Mouse (Mus musculus) kidney, adult 2 months (tissue): ENCODE measurements around the gene Gm28047.

Experiments used
- CTCF ChIP-seq: fragments of 200-500 bp; conservative IDR thresholded peaks from 2 replicates; pipeline ENCODE4 v1.5.1; 2011; ENCODE audit warnings: low read depth, mild to moderate bottlenecking, control low read depth, low read length, moderate library complexity, mixed read lengths; ENCODE audit not compliant: insufficient read depth, insufficient read length
- POLR2A ChIP-seq: fragments of 200-500 bp; IDR thresholded peaks from one replicate; pipeline ENCODE4 v1.6.1; 2011; ENCODE audit warnings: low read depth, low read length, control low read depth

DNA sequence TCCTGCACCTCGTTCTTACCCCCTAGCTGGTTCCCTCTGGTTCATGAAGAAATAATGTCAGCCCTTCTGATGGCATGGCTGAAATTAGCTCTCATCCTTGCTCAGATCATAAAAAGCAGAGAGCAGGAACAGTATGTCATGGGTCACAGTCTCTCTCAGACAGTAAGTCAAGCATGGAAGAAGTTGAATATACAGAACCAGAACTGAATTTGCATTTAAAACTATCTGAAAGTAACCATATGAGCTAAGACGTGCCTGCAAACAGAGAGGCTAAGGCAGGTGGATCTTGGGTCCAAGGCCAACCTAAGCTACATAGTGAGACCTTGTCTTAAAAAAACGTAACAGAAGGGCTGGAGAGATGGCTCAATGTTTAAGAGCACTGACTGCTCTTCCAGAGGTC is 111.9 kb downstream of the Gm28047 start:
- TF ChIP-seq CTCF (no peak), POLR2A (no peak)
